Mouse (Mus musculus) hindbrain, embryonic 14.5 days (tissue): ENCODE data around the gene Map2k6. TPM values are rescaled to one million over a fixed set of nuclear protein-coding genes. Genes with fewer than 3 reads are reported as not detected.

Source experiments
- polyA plus RNA-seq: library from polyadenylated mRNA; unstranded; fragments of >200 nt; fragmentation: Nextera tagmentation; extraction: Ambion mirVana; gene quantifications from 2 replicates; pipeline ENCODE4 v1.2.1, GENCODE M21; 2014

Gene Map2k6
- polyA plus RNA-seq, 1 experiment from 2014 or later = 28.3 TPM

Other genes starting within 250 kb of the Map2k6 start
- gene Abca9, start 230.9 kb upstream of the Map2k6 start, polyA plus RNA-seq = 5.2 and 5.6 TPM in 2 replicates
- gene Abca6, start 147.3 kb upstream of the Map2k6 start, polyA plus RNA-seq = 0.44 TPM in 2 replicates
- 15.7 and 18.1 TPM in 2 replicates for gene Abca5, start 61.4 kb upstream of the Map2k6 start, polyA plus RNA-seq